Comparison of ENCODE assay signal across 12 mouse cellular contexts in the genomic region with DNA sequence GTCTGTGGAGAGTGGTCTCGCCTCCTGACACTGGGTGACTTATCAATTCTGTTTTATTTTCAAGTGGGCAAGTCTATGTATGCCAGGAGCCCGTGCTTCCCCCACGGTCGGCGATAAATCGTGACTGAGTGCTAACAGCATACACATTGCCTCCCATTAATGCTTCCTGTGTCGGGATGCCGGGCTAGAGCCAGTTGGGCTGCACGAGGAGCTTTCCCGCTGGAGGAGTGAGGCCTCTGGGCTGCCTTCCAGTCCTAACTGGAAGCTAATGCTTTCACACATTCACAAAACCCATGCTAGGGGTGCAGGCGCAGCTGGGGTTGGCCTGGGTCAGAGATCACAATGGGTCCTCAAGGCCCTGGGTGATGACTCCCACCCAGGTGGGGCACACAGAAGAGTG.
DNase-seq lines count a peak whose midpoint lies in the region; ATAC-seq and TF ChIP-seq lines count a peak whose summit lies in the region.
"Had no signal": no experiment of that assay in that cellular context is flagged by ENCODE, and none has a peak within 500 bp of the region (broad histone marks: within the 10 kb centered on the region; RNA-seq: fewer than 3 reads in every experiment).

No protein-coding gene starts in this region.

- ATAC-seq in embryonic facial prominence, embryonic 12.5 days (ENCODE audit: insufficient number of reproducible peaks, insufficient read depth, low FRiP score, low TSS enrichment), result no peak
- ATAC-seq in limb, embryonic 12.5 days (ENCODE audit: insufficient number of reproducible peaks, insufficient read depth, low FRiP score, low TSS enrichment, low read depth), result no peak
- ATAC-seq: intestine, postnatal 0 days had no signal

- intact Hi-C loops in heart, adult 2 months (cut with DNase I), result no loop called here
- intact Hi-C loops in left cerebral cortex, postnatal 4 days (cut with DNase I), result no loop called here

- TF ChIP-seq EP300 in heart, adult 2 months (IDR thresholded peaks at IDR 0.05; ENCODE audit: insufficient read depth, low read depth, low read length), result no peak

- TF ChIP-seq POLR2A in heart, adult 2 months (IDR thresholded peaks at IDR 0.05; ENCODE audit: insufficient read depth, low read depth, low read length), result no peak

- peaks cover 71% of the 10 kb centered on the region for H3K4me1 ChIP-seq in embryonic facial prominence, embryonic 12.5 days
- peaks cover 3% of the 10 kb centered on the region for H3K4me1 ChIP-seq in heart, adult 2 months (ENCODE audit: control insufficient read depth, insufficient read depth, low read length)
- peaks cover 73% of the 10 kb centered on the region for H3K4me1 ChIP-seq in limb, embryonic 12.5 days (replicated peaks)

- no peaks in the 10 kb centered on the region for H3K79me2 ChIP-seq in heart, adult 2 months (replicated peaks; ENCODE audit: control insufficient read depth, insufficient read depth, low read length)

- no peak overlapping the region for H3K4me3 ChIP-seq in layer of hippocampus, adult 2 months
- no peak overlapping the region for H3K4me3 ChIP-seq in embryonic facial prominence, embryonic 12.5 days
- H3K4me3 ChIP-seq in heart, adult 2 months, result no peak overlapping the region
- H3K4me3 ChIP-seq in limb, embryonic 12.5 days (replicated peaks), result no peak overlapping the region
- H3K4me3 ChIP-seq: lung, embryonic 15.5 days had no signal

- no peak for DNase-seq in layer of hippocampus, adult 2 months (ENCODE audit: low spot score in 2 of 2)
- DNase-seq in layer of hippocampus, adult 9-10 months (ENCODE audit: low spot score), result no peak
- peak; percentile 38 to 45 for DNase-seq in heart, adult 2 months
- DNase-seq in ovary, postnatal 14 days (ENCODE audit: low spot score), result no peak
- no peak for DNase-seq in left cerebral cortex, postnatal 4 days
- no peak for DNase-seq in cerebellum, adult 9-10 months
- DNase-seq: cerebellum, adult 8-10 months; thymus, adult 18-20 months had no signal

- no peaks in the 10 kb centered on the region for H3K9me3 ChIP-seq in embryonic facial prominence, embryonic 12.5 days
- H3K9me3 ChIP-seq in limb, embryonic 12.5 days, result no peaks in the 10 kb centered on the region
- H3K9me3 ChIP-seq: lung, embryonic 15.5 days had no signal

- H3K4me2 ChIP-seq in embryonic facial prominence, embryonic 12.5 days (replicated peaks), result no peak overlapping the region
- no peak overlapping the region for H3K4me2 ChIP-seq in limb, embryonic 12.5 days
- H3K4me2 ChIP-seq: lung, embryonic 15.5 days had no signal

- WGBS in embryonic facial prominence, embryonic 12.5 days, result 39% methylated on average over 11 of the region's 11 CpGs
- WGBS in heart, adult 2 months, result 24% methylated on average over 11 of the region's 11 CpGs
- WGBS in limb, embryonic 12.5 days, result 17% methylated on average over 11 of the region's 11 CpGs

- H3K27ac ChIP-seq in layer of hippocampus, adult 2 months, result peak overlapping the region; percentile 68; the same call in 1 of the 2 replicates
- 0 out of 2 replicates have a peak overlapping the region, but pooled peaks have one; percentile 30 for H3K27ac ChIP-seq in embryonic facial prominence, embryonic 12.5 days
- H3K27ac ChIP-seq in heart, adult 2 months, result no peak overlapping the region
- peak overlapping the region; percentile 53; the same call in 1 of the 2 replicates for H3K27ac ChIP-seq in limb, embryonic 12.5 days
- H3K27ac ChIP-seq: lung, embryonic 15.5 days had no signal

- H3K27me3 ChIP-seq in embryonic facial prominence, embryonic 12.5 days, result peaks cover 3% of the 10 kb centered on the region; the same call in 1 of the 2 replicates
- no peaks in the 10 kb centered on the region for H3K27me3 ChIP-seq in heart, adult 2 months (ENCODE audit: control insufficient read depth, insufficient read depth, low read length)
- H3K27me3 ChIP-seq in limb, embryonic 12.5 days, result peaks cover 14% of the 10 kb centered on the region

- no peak overlapping the region for H3K9ac ChIP-seq in embryonic facial prominence, embryonic 12.5 days
- H3K9ac ChIP-seq in heart, adult 2 months (ENCODE audit: low read depth, low read length), result no peak overlapping the region
- no peak overlapping the region for H3K9ac ChIP-seq in limb, embryonic 12.5 days (replicated peaks)
- H3K9ac ChIP-seq: lung, embryonic 15.5 days had no signal

- no peaks in the 10 kb centered on the region for H3K36me3 ChIP-seq in embryonic facial prominence, embryonic 12.5 days
- no peaks in the 10 kb centered on the region for H3K36me3 ChIP-seq in heart, adult 2 months (ENCODE audit: control insufficient read depth, insufficient read depth, low read length)
- H3K36me3 ChIP-seq in limb, embryonic 12.5 days, result peaks cover 4% of the 10 kb centered on the region; the same call in 1 of the 2 replicates
- H3K36me3 ChIP-seq: lung, embryonic 15.5 days had no signal

- no peak for TF ChIP-seq CTCF in layer of hippocampus, adult 2 months (conservative IDR thresholded peaks at IDR 0.05)
- no peak for TF ChIP-seq CTCF in heart, adult 2 months (IDR thresholded peaks at IDR 0.05)

Comparison
In these comparisons a context has a peak if more than half of its experiments do, and no peak if none do; other contexts are left out.
1. DNase-seq: peak in heart, adult 2 months (2 of 2); none in layer of hippocampus, adult 2 months (0 of 2), layer of hippocampus, adult 9-10 months (single experiment), ovary, postnatal 14 days (single experiment), left cerebral cortex, postnatal 4 days (single experiment) and cerebellum, adult 9-10 months (single experiment).